Mouse (Mus musculus): ENCODE measurements around the gene Pxk. TPM values are rescaled to one million over a fixed set of nuclear protein-coding genes. Genes with fewer than 3 reads are reported as not detected.

The Pxk gene
- polyA plus RNA-seq (2014; fragmentation: Nextera tagmentation; extraction: Ambion mirVana): 37.6 and 38.9 TPM in 2 replicates

DNA sequence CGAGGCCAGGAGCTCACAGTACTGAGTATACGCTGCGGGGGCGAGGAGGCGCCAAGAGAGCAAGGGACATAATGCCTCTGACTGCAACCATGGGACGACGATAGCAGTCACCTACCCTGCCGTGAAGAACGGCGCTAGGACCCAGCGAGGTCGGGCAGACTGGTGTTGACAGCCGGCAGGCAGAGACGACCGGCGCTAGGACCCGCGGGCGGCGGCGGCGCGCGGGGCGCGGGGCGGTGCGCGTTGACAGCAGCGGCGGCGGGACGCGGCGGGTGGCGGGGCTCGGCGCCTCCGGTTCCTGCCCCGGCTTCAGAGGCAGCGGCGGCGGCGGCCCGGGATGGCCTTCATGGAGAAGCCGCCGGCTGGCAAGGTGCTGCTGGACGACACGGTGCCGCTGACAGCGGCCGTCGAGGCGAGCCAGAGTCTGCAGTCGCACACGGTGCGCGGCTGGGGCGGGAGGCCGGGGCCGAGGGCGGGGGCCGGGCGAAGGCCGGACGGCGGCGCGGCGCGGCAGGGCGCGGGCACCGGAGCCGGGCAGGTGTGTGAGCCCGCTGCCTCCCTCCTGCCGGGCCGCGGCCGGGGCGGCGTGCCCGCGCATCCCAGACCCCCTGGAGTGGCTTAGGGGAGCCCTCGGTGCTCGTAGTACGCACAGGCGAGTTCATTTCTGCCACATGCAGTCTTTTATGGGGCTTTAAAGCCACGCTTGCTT is at the start of gene Pxk:
TSS of gene Pxk (plus strand) at position 234 of the 709 bp plus-strand sequence.
- peak within 1 kb of the TSS; percentile 78 for H3K9ac ChIP-seq (ENCODE audit: low read depth, low read length)
- H3K27ac ChIP-seq (replicated peaks; ENCODE audit: low read depth, low read length): no peak within 1 kb of the TSS; the same call in 1 of the 2 replicates
- H3K27me3 ChIP-seq (replicated peaks; ENCODE audit: control insufficient read depth, insufficient read depth, low read length): no peaks in the 10 kb centered on the region
- WGBS: 0% methylated on average over 25 of the region's 89 CpGs
- ATAC-seq (ENCODE audit: low read depth): peak; percentile 97
- H3K36me3 ChIP-seq (ENCODE audit: control insufficient read depth, insufficient read depth, low read length): no peaks in the 10 kb centered on the region
- H3K4me2 ChIP-seq (ENCODE audit: low read depth, low read length): peak within 1 kb of the TSS; percentile 76
- H3K9me3 ChIP-seq (ENCODE audit: control insufficient read depth, low read length): no peaks in the 10 kb centered on the region
- no peaks in the 10 kb centered on the region for H3K4me1 ChIP-seq (ENCODE audit: control insufficient read depth, insufficient read depth, low read length)
- DNase-seq (ENCODE audit: low spot score): peak; percentile 94
- peak within 1 kb of the TSS; percentile 85 for H3K4me3 ChIP-seq (ENCODE audit: low read depth, low read length)

DNA sequence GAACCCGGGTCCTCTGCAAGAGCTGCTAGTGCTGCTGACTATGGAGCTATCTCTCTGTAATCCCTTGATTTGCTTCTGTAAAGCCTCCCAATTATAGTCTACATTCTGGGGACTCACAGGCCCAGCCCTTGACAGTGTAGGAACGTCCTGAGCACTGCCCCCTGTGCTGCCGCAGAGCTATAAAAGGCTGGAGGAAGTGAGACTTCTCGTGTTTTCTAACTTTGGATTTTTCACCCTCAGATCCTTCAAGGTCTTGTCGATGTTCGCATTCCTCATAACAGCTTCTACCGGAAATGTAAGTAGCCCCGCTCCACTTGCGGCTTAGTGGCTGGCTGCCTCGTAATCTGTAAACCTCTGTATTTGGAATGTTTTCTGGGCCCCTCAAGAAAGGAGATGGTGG is 48.7 kb upstream of the Pxk start:
- ATAC-seq (ENCODE audit: low read depth) (no peak), DNase-seq (ENCODE audit: low spot score) (no peak)
- H3K27me3 ChIP-seq (replicated peaks; ENCODE audit: control insufficient read depth, insufficient read depth, low read length): no peaks in the 10 kb centered on the region
- peaks cover 45% of the 10 kb centered on the region for H3K36me3 ChIP-seq (ENCODE audit: control insufficient read depth, insufficient read depth, low read length)
- no peak overlapping the region for H3K4me3 ChIP-seq (ENCODE audit: low read depth, low read length)
- no peak overlapping the region for H3K4me2 ChIP-seq (ENCODE audit: low read depth, low read length)
- no peak overlapping the region for H3K27ac ChIP-seq (replicated peaks; ENCODE audit: low read depth, low read length)
- WGBS: 84% methylated on average over 10 of the region's 10 CpGs
- no peaks in the 10 kb centered on the region for H3K4me1 ChIP-seq (ENCODE audit: control insufficient read depth, insufficient read depth, low read length)
- H3K9ac ChIP-seq (ENCODE audit: low read depth, low read length): no peak overlapping the region
- H3K9me3 ChIP-seq (ENCODE audit: control insufficient read depth, low read length): no peaks in the 10 kb centered on the region

DNA sequence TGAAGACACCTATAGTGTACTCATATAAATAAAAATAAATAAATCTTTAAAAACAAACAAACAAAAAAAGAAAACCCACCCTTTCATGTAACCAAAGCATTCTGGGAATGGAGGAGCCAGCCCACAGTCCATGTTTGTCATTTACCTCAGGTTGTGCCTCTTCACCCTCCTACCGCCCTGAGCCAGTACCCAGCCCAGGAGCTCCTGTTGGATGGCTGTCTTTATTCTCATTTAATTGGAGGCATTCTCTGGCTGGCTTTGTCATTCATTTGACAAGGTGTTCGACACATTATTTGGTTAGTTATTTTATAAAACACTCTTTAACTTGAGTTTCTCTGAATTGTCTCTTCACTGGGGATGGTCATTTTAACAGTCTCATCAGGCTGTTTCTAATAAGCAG is 46.1 kb upstream of the Pxk start:
- Histone ChIP-seq H3K9ac (ENCODE audit: low read depth, low read length) (no peak overlapping the region), H3K4me1 (ENCODE audit: control insufficient read depth, insufficient read depth, low read length) (no peaks in the 10 kb centered on the region), H3K36me3 (ENCODE audit: control insufficient read depth, insufficient read depth, low read length) (peaks cover 44% of the 10 kb centered on the region), H3K27ac (replicated peaks; ENCODE audit: low read depth, low read length) (no peak overlapping the region), H3K4me2 (ENCODE audit: low read depth, low read length) (no peak overlapping the region), H3K9me3 (ENCODE audit: control insufficient read depth, low read length) (no peaks in the 10 kb centered on the region), H3K4me3 (ENCODE audit: low read depth, low read length) (no peak overlapping the region), H3K27me3 (replicated peaks; ENCODE audit: control insufficient read depth, insufficient read depth, low read length) (no peaks in the 10 kb centered on the region)
- ATAC-seq (ENCODE audit: low read depth) (no peak), DNase-seq (ENCODE audit: low spot score) (no peak)
- 86% methylated on average over 2 of the region's 2 CpGs for WGBS

DNA sequence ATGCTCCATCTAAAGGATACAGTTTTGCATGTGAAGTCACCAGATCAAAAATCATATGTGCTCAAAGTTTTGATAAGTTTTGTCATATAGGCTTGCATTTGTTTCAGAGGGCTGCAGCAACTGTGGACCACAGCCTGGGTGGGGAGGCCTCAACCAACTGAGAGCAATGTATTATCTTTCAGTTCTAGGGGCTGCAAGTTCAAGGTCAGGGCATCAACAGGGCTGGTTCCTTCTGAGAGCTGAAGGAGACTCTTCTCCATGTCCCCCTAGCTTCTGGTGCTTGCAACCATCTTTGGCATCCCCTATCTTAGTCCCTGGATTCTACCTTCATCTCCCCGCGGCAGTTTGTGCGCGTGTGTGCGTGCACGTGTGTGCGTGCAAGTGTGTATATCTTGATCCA is 45.4 kb upstream of the Pxk start:
- Histone ChIP-seq H3K9me3 (ENCODE audit: control insufficient read depth, low read length) (no peaks in the 10 kb centered on the region), H3K4me1 (ENCODE audit: control insufficient read depth, insufficient read depth, low read length) (no peaks in the 10 kb centered on the region), H3K36me3 (ENCODE audit: control insufficient read depth, insufficient read depth, low read length) (peaks cover 37% of the 10 kb centered on the region), H3K27me3 (replicated peaks; ENCODE audit: control insufficient read depth, insufficient read depth, low read length) (no peaks in the 10 kb centered on the region), H3K9ac (ENCODE audit: low read depth, low read length) (no peak overlapping the region), H3K27ac (replicated peaks; ENCODE audit: low read depth, low read length) (no peak overlapping the region), H3K4me2 (ENCODE audit: low read depth, low read length) (no peak overlapping the region), H3K4me3 (ENCODE audit: low read depth, low read length) (no peak overlapping the region)
- DNase-seq (ENCODE audit: low spot score): no peak
- ATAC-seq (ENCODE audit: low read depth): no peak
- 98% methylated on average over 7 of the region's 7 CpGs for WGBS

DNA sequence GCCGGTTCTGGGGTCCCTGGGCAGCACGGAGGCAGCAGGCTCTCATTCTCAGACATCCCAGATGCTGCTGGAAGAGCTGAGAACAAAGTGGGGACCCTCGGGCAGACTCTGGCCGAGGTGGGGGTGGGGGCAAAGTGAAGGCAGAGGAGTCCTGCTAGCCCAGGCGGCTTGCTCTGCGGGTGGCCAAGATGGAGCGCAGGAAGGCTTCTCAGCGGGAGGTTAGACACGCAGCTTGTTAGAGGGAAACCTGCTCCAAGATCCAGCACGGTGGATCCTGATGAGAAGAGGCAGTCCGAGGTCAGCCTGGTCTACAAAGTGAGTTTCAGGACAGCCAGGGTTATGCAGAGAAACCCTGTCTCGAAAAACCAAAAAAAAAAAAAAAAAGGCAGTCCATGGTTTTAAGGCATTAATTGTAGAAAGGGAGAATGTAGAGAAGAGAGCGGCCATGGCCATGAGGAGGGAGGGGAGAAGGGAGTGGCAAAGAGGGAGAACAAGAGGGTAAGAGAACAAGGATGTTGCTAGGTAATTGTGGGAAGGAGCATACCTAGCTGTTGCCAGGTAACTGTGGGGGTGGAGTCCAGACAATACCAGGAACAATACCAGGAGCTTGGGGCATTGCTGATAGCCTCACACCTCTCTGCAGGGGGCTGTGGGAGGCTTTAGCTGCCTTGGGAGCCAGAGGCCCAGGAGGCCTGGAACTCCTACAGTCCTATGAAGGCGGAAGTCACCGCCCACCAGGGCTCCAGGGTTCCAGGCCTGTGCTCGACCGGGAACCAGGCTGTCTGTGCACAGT is 43.5 kb upstream of the Pxk start:
- Histone ChIP-seq H3K27ac (replicated peaks; ENCODE audit: low read depth, low read length) (no peak overlapping the region), H3K4me3 (ENCODE audit: low read depth, low read length) (no peak overlapping the region), H3K9ac (ENCODE audit: low read depth, low read length) (no peak overlapping the region), H3K4me2 (ENCODE audit: low read depth, low read length) (no peak overlapping the region; the same call in 1 of the 2 replicates), H3K9me3 (ENCODE audit: control insufficient read depth, low read length) (no peaks in the 10 kb centered on the region), H3K27me3 (replicated peaks; ENCODE audit: control insufficient read depth, insufficient read depth, low read length) (no peaks in the 10 kb centered on the region), H3K36me3 (ENCODE audit: control insufficient read depth, insufficient read depth, low read length) (peaks cover 26% of the 10 kb centered on the region), H3K4me1 (ENCODE audit: control insufficient read depth, insufficient read depth, low read length) (no peaks in the 10 kb centered on the region)
- DNase-seq (ENCODE audit: low spot score) (peak; percentile 33), ATAC-seq (ENCODE audit: low read depth) (peak; percentile 90)
- 23% methylated on average over 13 of the region's 17 CpGs for WGBS

DNA sequence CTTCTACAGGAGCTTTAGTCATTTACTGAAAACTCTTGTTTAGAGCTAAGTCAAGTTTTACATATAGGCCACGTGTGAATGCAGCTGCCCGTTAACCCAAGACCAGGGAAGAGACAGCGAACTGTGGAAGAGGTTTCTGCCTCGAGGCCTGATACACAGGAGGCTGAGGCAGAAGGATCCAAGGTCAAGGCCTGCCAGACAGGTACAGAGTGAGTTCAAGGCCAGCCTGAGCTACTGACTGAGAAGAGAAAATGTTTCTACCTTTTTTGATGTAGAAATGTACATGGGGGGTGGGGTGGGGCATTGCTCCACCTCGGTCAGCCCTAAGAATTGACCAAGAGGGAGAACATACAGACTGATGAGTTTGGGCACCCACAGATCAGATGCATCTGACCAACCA is 41.9 kb upstream of the Pxk start:
- no peak overlapping the region for H3K27ac ChIP-seq (replicated peaks; ENCODE audit: low read depth, low read length)
- DNase-seq (ENCODE audit: low spot score): no peak
- H3K4me1 ChIP-seq (ENCODE audit: control insufficient read depth, insufficient read depth, low read length): no peaks in the 10 kb centered on the region
- no peaks in the 10 kb centered on the region for H3K27me3 ChIP-seq (replicated peaks; ENCODE audit: control insufficient read depth, insufficient read depth, low read length)
- H3K9ac ChIP-seq (ENCODE audit: low read depth, low read length): no peak overlapping the region
- ATAC-seq (ENCODE audit: low read depth): no peak
- H3K4me3 ChIP-seq (ENCODE audit: low read depth, low read length): no peak overlapping the region
- peaks cover 15% of the 10 kb centered on the region; the same call in 1 of the 2 replicates for H3K36me3 ChIP-seq (ENCODE audit: control insufficient read depth, insufficient read depth, low read length)
- WGBS: 88% methylated on average over 5 of the region's 5 CpGs
- no peak overlapping the region for H3K4me2 ChIP-seq (ENCODE audit: low read depth, low read length)
- no peaks in the 10 kb centered on the region for H3K9me3 ChIP-seq (ENCODE audit: control insufficient read depth, low read length)

DNA sequence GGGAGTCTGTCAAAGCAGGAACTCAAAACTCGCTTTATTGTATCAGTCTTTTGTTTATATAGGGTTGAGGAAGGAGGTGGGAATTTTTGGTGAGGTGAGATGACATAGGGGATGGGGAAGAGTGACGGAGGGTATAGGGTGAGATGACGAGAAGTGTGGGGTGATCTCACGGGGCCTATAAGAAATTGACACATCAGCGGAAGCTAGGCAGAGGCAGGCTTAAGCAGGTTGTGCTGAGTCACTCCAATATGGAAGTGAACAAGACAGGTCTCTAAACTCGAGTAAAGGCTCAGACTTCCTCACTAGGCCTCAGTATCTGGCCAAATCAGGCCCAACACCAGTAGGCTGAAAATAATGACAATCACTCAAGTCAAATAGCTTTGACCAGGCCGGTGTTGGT is 38.1 kb upstream of the Pxk start:
- H3K27ac ChIP-seq (replicated peaks; ENCODE audit: low read depth, low read length): no peak overlapping the region
- H3K9me3 ChIP-seq (ENCODE audit: control insufficient read depth, low read length): no peaks in the 10 kb centered on the region
- 0 out of 2 replicates have a peak, but pooled peaks cover 4% of the 10 kb centered on the region for H3K36me3 ChIP-seq (ENCODE audit: control insufficient read depth, insufficient read depth, low read length)
- H3K9ac ChIP-seq (ENCODE audit: low read depth, low read length): no peak overlapping the region
- ATAC-seq (ENCODE audit: low read depth): no peak
- no peak overlapping the region for H3K4me3 ChIP-seq (ENCODE audit: low read depth, low read length)
- peaks cover 7% of the 10 kb centered on the region; the same call in 1 of the 2 replicates for H3K4me1 ChIP-seq (ENCODE audit: control insufficient read depth, insufficient read depth, low read length)
- H3K4me2 ChIP-seq (ENCODE audit: low read depth, low read length): no peak overlapping the region
- DNase-seq (ENCODE audit: low spot score): no peak
- no peaks in the 10 kb centered on the region for H3K27me3 ChIP-seq (replicated peaks; ENCODE audit: control insufficient read depth, insufficient read depth, low read length)
- WGBS: 95% methylated on average over 7 of the region's 7 CpGs

DNA sequence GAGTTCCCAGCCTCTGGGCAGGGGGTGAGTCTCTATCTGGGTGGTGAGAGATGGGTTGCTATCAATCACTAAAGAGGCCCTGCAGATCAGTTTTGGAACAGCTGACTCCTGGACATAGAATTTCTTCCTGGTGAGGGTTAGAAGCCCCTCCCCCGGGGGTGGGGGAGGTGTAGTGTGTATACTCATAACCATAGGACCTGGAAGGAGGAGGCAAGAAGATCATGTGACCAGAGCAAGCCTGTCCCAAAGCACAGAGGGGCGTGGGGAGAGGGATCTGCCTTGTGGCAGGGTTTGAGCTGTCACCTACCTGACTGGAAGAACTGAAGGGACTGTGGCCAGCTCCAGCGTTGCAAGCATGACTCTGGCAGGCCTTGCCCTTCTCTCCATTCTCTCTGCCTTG is 35.9 kb upstream of the Pxk start:
- Histone ChIP-seq H3K9ac (ENCODE audit: low read depth, low read length) (no peak overlapping the region), H3K36me3 (ENCODE audit: control insufficient read depth, insufficient read depth, low read length) (no peaks in the 10 kb centered on the region), H3K4me1 (ENCODE audit: control insufficient read depth, insufficient read depth, low read length) (peaks cover 7% of the 10 kb centered on the region; the same call in 1 of the 2 replicates), H3K9me3 (ENCODE audit: control insufficient read depth, low read length) (no peaks in the 10 kb centered on the region), H3K4me2 (ENCODE audit: low read depth, low read length) (no peak overlapping the region), H3K27me3 (replicated peaks; ENCODE audit: control insufficient read depth, insufficient read depth, low read length) (no peaks in the 10 kb centered on the region), H3K4me3 (ENCODE audit: low read depth, low read length) (no peak overlapping the region), H3K27ac (replicated peaks; ENCODE audit: low read depth, low read length) (no peak overlapping the region)
- WGBS: 32% methylated on average over 3 of the region's 3 CpGs
- DNase-seq (ENCODE audit: low spot score): peak; percentile 18
- peak; percentile 60; the same call in 1 of the 2 replicates for ATAC-seq (ENCODE audit: low read depth)
